Mouse (Mus musculus) heart, adult 2 months (tissue): ENCODE results near the gene Cdc42se2.

Experiments
- CTCF ChIP-seq: fragments of 200-600 bp; IDR thresholded peaks from 2 replicates; pipeline ENCODE4 v1.8.1; 2022; ENCODE audit warnings: antibody characterized with exemption, mild to moderate bottlenecking, moderate library complexity
- POLR2A ChIP-seq: fragments of 200-500 bp; IDR thresholded peaks from 2 replicates; pipeline ENCODE4 v1.6.1; 2011; ENCODE audit warnings: mild to moderate bottlenecking, low read depth, low read length, control low read depth; ENCODE audit not compliant: insufficient read depth

DNA sequence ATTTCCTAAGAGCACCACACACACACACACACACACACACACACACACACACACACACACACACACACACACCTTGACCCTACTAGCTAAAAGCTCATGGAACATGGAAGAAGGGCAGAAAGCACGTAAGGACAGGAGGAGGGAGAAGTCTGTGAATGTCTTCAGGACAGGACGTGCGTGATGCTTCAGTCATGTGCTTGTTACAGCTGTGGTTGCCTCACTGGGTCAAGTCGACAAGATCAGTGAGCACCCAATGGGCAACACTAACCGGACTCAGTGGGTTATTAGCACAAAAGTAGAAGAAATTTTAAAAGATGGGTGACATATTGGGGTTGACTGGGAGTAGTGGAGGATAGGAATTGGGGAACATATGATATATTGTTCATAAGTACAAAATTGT is 17.6 kb downstream of the Cdc42se2 start:
- TF ChIP-seq CTCF, result no peak
- no peak for TF ChIP-seq POLR2A
